Mouse (Mus musculus) forebrain, embryonic 16.5 days (tissue): ENCODE results near the gene Chst14. TPM values are rescaled to one million over a fixed set of nuclear protein-coding genes. Genes with fewer than 3 reads are reported as not detected.

Source experiments
- ATAC-seq: fragments of 200-750 bp; cut with Nextera tagmentation; 2 replicates; pipeline ENCODE4 v1.8.0; 2017; ENCODE audit warnings: mild to moderate bottlenecking, moderate library complexity
- H3K27ac ChIP-seq: fragments of 300-500 bp; sonication (generic); 2 replicates; pipeline ENCODE4 v1.5.1; 2014; ENCODE audit warnings: low read length, control low read depth
- H3K27me3 ChIP-seq: fragments of 300-500 bp; sonication (generic); replicated peaks from 2 replicates; pipeline ENCODE4 v1.6.1; 2014; ENCODE audit warnings: low read length; ENCODE audit not compliant: control insufficient read depth, insufficient read depth
- H3K36me3 ChIP-seq: fragments of 300-500 bp; sonication (generic); 2 replicates; pipeline ENCODE4 v1.6.1; 2014; ENCODE audit not compliant: control insufficient read depth, insufficient read depth
- H3K4me1 ChIP-seq: fragments of 300-500 bp; sonication (generic); replicated peaks from 2 replicates; pipeline ENCODE4 v1.6.1; 2014; ENCODE audit warnings: low read length; ENCODE audit not compliant: control insufficient read depth, insufficient read depth
- H3K4me2 ChIP-seq: fragments of 300-500 bp; sonication (generic); 2 replicates; pipeline ENCODE4 v1.6.1; 2014; ENCODE audit warnings: mild to moderate bottlenecking, low read length, control low read depth
- H3K4me3 ChIP-seq: fragments of 300-500 bp; sonication (generic); replicated peaks from 2 replicates; pipeline ENCODE4 v1.5.1; 2014; ENCODE audit warnings: mild to moderate bottlenecking, low read length, control low read depth
- H3K9ac ChIP-seq: fragments of 300-500 bp; sonication (generic); replicated peaks from 2 replicates; pipeline ENCODE4 v1.6.1; 2014; ENCODE audit warnings: low read depth, low read length, control low read depth
- H3K9me3 ChIP-seq: fragments of 300-500 bp; sonication (generic); 2 replicates; pipeline ENCODE4 v1.6.1; 2016; ENCODE audit warnings: low read length; ENCODE audit not compliant: control insufficient read depth
- WGBS: fragments of 180-500 bp; shearing (Covaris S2); extraction: QIAGEN DNeasy Blood & Tissue Kit; methylation state at CpG from one replicate; pipeline ENCODE4 v1.1.7; 2014; 5-methylcytosine and 5-hydroxymethylcytosine counted together
- polyA plus RNA-seq: library from polyadenylated mRNA; unstranded; fragments of >200 nt; fragmentation: Nextera tagmentation; extraction: Ambion mirVana; gene quantifications from 2 replicates; pipeline ENCODE4 v1.2.1, GENCODE M21; 2015

Chst14 gene
- polyA plus RNA-seq, 1 experiment from 2014 or later: 5.4 TPM

DNA sequence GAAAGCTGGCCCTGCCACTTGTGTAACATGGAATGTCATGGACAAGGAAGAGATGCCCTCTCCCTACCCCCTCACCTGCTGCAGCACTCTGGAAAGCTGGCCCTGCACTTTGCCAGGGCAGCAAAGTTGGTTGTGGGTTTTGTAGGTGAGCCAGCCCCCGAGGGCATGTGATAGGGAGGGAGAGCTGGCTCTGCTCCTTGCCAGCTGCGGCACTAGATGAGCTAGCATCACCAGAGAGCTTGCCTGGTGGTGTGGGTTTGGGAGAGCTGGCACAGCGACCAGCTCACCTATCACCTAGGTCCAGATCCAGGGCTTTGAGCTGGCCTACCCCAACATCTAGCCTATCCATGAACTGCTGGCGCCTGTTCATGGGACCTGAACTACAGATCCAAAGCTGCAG is 22.5 kb downstream of the Chst14 start:
- no peaks in the 10 kb centered on the region for H3K36me3 ChIP-seq
- H3K27ac ChIP-seq: no peak overlapping the region
- H3K9ac ChIP-seq: no peak overlapping the region
- no peaks in the 10 kb centered on the region for H3K4me1 ChIP-seq
- H3K9me3 ChIP-seq: no peaks in the 10 kb centered on the region
- H3K4me3 ChIP-seq: no peak overlapping the region
- no peaks in the 10 kb centered on the region for H3K27me3 ChIP-seq
- no peak overlapping the region for H3K4me2 ChIP-seq
- 85% methylated on average over 4 of the region's 4 CpGs for WGBS
- no peak for ATAC-seq

DNA sequence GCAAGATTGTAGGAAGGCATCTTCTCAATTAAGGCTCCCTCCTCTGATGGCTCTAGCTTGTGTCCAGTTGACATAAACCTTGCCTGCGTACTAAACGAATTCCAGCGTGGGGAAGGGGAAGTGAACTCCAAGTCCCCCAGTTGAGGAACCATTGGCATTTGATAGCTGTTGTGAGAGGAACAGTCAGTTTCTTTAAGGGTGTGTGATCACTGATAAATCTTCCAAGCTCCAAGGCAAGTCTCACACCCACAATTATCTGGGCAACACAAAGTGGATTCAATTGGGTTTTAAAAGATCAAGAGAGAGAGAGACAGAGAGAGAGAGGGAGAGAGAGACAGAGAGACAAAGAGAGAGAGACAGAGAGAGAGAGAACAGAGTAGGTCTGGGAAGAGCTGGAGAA is 23.4 kb downstream of the Chst14 start:
- H3K4me3 ChIP-seq: no peak overlapping the region
- no peak overlapping the region for H3K9ac ChIP-seq
- no peaks in the 10 kb centered on the region for H3K9me3 ChIP-seq
- no peak overlapping the region for H3K27ac ChIP-seq
- no peak for ATAC-seq
- no peak overlapping the region for H3K4me2 ChIP-seq
- no peaks in the 10 kb centered on the region for H3K27me3 ChIP-seq
- H3K36me3 ChIP-seq: no peaks in the 10 kb centered on the region
- no peaks in the 10 kb centered on the region for H3K4me1 ChIP-seq
- WGBS: 83% methylated on average over 3 of the region's 3 CpGs

DNA sequence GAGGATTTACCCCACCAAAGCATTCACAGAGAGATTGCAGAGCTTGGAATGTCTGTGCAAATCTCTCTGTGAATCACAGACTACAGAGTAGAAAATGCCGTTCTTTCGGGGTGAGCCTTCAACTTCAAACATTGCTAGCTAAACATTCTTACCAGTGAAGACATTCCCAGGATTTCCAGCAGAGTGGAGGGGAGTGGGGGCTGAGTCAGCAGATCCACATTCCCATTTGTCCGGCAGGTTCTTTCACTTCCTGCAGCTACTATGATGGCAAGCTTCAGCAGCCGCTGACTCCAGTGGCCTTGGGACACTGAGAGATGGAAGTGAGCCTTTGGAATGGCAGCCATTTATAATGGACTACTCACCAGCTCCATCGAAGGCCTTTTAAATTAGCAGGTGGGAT is 30.2 kb downstream of the Chst14 start:
- no peaks in the 10 kb centered on the region for H3K36me3 ChIP-seq
- H3K4me2 ChIP-seq: no peak overlapping the region
- H3K4me3 ChIP-seq: no peak overlapping the region
- H3K4me1 ChIP-seq: no peaks in the 10 kb centered on the region
- no peak overlapping the region for H3K27ac ChIP-seq
- H3K9ac ChIP-seq: no peak overlapping the region
- H3K9me3 ChIP-seq: no peaks in the 10 kb centered on the region
- WGBS: 87% methylated on average over 5 of the region's 5 CpGs
- H3K27me3 ChIP-seq: no peaks in the 10 kb centered on the region
- no peak for ATAC-seq

- no peak for ATAC-seq
- no peak overlapping the region for H3K4me2 ChIP-seq
- WGBS: 31% methylated on average over 2 of the region's 2 CpGs
- H3K9me3 ChIP-seq: no peaks in the 10 kb centered on the region
- H3K9ac ChIP-seq: no peak overlapping the region
- no peaks in the 10 kb centered on the region for H3K4me1 ChIP-seq
- no peaks in the 10 kb centered on the region for H3K36me3 ChIP-seq
- no peak overlapping the region for H3K27ac ChIP-seq
- no peak overlapping the region for H3K4me3 ChIP-seq
- H3K27me3 ChIP-seq: no peaks in the 10 kb centered on the region
Observed at GRCm38 (mm10) chr2:118959644-118960043, 33.3 kb downstream of the Chst14 start.

- no peak overlapping the region for H3K4me3 ChIP-seq
- no peak for ATAC-seq
- 87% methylated on average over 2 of the region's 2 CpGs for WGBS
- H3K27me3 ChIP-seq: no peaks in the 10 kb centered on the region
- no peak overlapping the region for H3K9ac ChIP-seq
- no peaks in the 10 kb centered on the region for H3K9me3 ChIP-seq
- H3K36me3 ChIP-seq: no peaks in the 10 kb centered on the region
- H3K27ac ChIP-seq: no peak overlapping the region
- no peak overlapping the region for H3K4me2 ChIP-seq
- no peaks in the 10 kb centered on the region for H3K4me1 ChIP-seq
Observed at GRCm38 (mm10) chr2:118960413-118960812, 34.1 kb downstream of the Chst14 start.

- no peaks in the 10 kb centered on the region for H3K9me3 ChIP-seq
- no peaks in the 10 kb centered on the region for H3K4me1 ChIP-seq
- WGBS: 57% methylated on average over 2 of the region's 2 CpGs
- no peaks in the 10 kb centered on the region for H3K36me3 ChIP-seq
- no peak overlapping the region for H3K9ac ChIP-seq
- no peak overlapping the region for H3K27ac ChIP-seq
- no peak overlapping the region for H3K4me2 ChIP-seq
- no peak overlapping the region for H3K4me3 ChIP-seq
- no peaks in the 10 kb centered on the region for H3K27me3 ChIP-seq
- no peak for ATAC-seq
Observed at GRCm38 (mm10) chr2:118961546-118961945, 35.2 kb downstream of the Chst14 start.

- Histone ChIP-seq H3K4me3 (no peak overlapping the region), H3K9me3 (no peaks in the 10 kb centered on the region), H3K36me3 (no peaks in the 10 kb centered on the region), H3K9ac (no peak overlapping the region), H3K4me1 (no peaks in the 10 kb centered on the region), H3K27me3 (no peaks in the 10 kb centered on the region), H3K27ac (no peak overlapping the region), H3K4me2 (no peak overlapping the region)
- 57% methylated on average over 9 of the region's 9 CpGs for WGBS
- ATAC-seq: no peak
Observed at GRCm38 (mm10) chr2:118963007-118963675, 36.8 kb downstream of the Chst14 start.

GRCm38 (mm10) chr2:118963676-118964012 is 37.3 kb downstream of the Chst14 start:
- no peak overlapping the region for H3K9ac ChIP-seq
- H3K4me2 ChIP-seq: no peak overlapping the region
- no peaks in the 10 kb centered on the region for H3K9me3 ChIP-seq
- H3K27ac ChIP-seq: no peak overlapping the region
- no peak for ATAC-seq
- no peaks in the 10 kb centered on the region for H3K4me1 ChIP-seq
- no peak overlapping the region for H3K4me3 ChIP-seq
- no peaks in the 10 kb centered on the region for H3K27me3 ChIP-seq
- 59% methylated on average over 7 of the region's 7 CpGs for WGBS
- H3K36me3 ChIP-seq: no peaks in the 10 kb centered on the region

- WGBS: 92% methylated on average over 11 of the region's 11 CpGs
- no peaks in the 10 kb centered on the region for H3K9me3 ChIP-seq
- peaks cover 13% of the 10 kb centered on the region for H3K27me3 ChIP-seq
- no peak overlapping the region for H3K9ac ChIP-seq
- no peak for ATAC-seq
- no peaks in the 10 kb centered on the region for H3K36me3 ChIP-seq
- H3K4me3 ChIP-seq: no peak overlapping the region
- H3K4me2 ChIP-seq: no peak overlapping the region
- peaks cover 3% of the 10 kb centered on the region; the same call in 1 of the 2 replicates for H3K4me1 ChIP-seq
- no peak overlapping the region for H3K27ac ChIP-seq
Observed at GRCm38 (mm10) chr2:118969585-118970147, 43.4 kb downstream of the Chst14 start.

DNA sequence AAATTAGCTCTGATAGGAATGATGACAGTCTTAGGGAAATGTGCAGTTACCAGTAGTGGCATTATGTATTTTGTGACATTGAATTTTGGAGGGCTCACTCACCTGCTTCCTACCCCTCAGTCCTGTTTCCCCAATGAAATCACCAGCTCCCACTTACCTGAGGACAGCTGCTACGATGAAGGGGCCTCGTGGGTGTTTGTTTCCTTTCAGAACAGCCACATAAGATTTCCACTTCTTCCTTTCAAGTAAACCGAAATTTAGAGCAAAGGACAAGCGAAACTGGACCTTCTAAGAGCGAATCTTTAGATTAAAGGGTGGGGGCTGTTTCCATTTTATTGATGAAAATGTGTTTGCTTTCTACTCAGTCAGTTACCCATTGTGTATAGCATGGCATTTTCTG is 45.8 kb downstream of the Chst14 start:
- Histone ChIP-seq H3K27me3 (peaks cover 20% of the 10 kb centered on the region), H3K4me3 (no peak overlapping the region), H3K4me2 (no peak overlapping the region), H3K27ac (no peak overlapping the region), H3K4me1 (peaks cover 18% of the 10 kb centered on the region), H3K9ac (no peak overlapping the region), H3K9me3 (no peaks in the 10 kb centered on the region), H3K36me3 (no peaks in the 10 kb centered on the region)
- WGBS: 73% methylated on average over 5 of the region's 5 CpGs
- ATAC-seq: no peak
